Mouse (Mus musculus) cerebellum, adult 8-10 months (tissue): ENCODE data around the gene Dbr1.
"Not testable (repeated sequence)": the region's sequence is repeated elsewhere in the genome, so short reads cannot be mapped to it uniquely, and the experiment has no call there.

ENCODE experiments used
- DNase-seq: peaks from one replicate; pipeline ENCODE4 v3.0.0; 2022

Gene Dbr1

GRCm38 (mm10) chr9:99575677-99576480, at the start of gene Dbr1:
Dbr1 (plus strand) TSS chr9:99575799.
- DNase-seq: peak; percentile 90

- no peak for DNase-seq
Measured at GRCm38 (mm10) chr9:99531865-99532264, 43.7 kb upstream of the Dbr1 start.

GRCm38 (mm10) chr9:99546259-99546658, 29.3 kb upstream of the Dbr1 start:
- no peak for DNase-seq

GRCm38 (mm10) chr9:99552068-99552467, 23.5 kb upstream of the Dbr1 start:
- DNase-seq: no peak

GRCm38 (mm10) chr9:99553049-99553448, 22.6 kb upstream of the Dbr1 start:
- no peak for DNase-seq

- no peak for DNase-seq
Measured at GRCm38 (mm10) chr9:99554052-99554451, 21.5 kb upstream of the Dbr1 start.

- DNase-seq: no peak
Measured at GRCm38 (mm10) chr9:99555253-99555652, 20.3 kb upstream of the Dbr1 start.

GRCm38 (mm10) chr9:99557580-99558300, 17.9 kb upstream of the Dbr1 start:
- no peak for DNase-seq

- no peak for DNase-seq
Measured at GRCm38 (mm10) chr9:99558824-99559556, 16.6 kb upstream of the Dbr1 start.

GRCm38 (mm10) chr9:99559557-99559904, 16.1 kb upstream of the Dbr1 start:
- no peak for DNase-seq

GRCm38 (mm10) chr9:99560389-99560788, 15.2 kb upstream of the Dbr1 start:
- no peak for DNase-seq

GRCm38 (mm10) chr9:99563714-99564113, 11.9 kb upstream of the Dbr1 start:
- no peak for DNase-seq

GRCm38 (mm10) chr9:99568023-99568346, 7.6 kb upstream of the Dbr1 start:
- DNase-seq: no peak

GRCm38 (mm10) chr9:99568347-99569070, 7.1 kb upstream of the Dbr1 start, which contains the start of gene Armc8:
Armc8 (minus strand) TSS chr9:99568899.
- DNase-seq: peak; percentile 91

- no peak for DNase-seq
Measured at GRCm38 (mm10) chr9:99569071-99569397, 6.6 kb upstream of the Dbr1 start.

- peak; percentile 23 for DNase-seq
Measured at GRCm38 (mm10) chr9:99580655-99581054, 5.1 kb downstream of the Dbr1 start.

GRCm38 (mm10) chr9:99587505-99588202, 12.1 kb downstream of the Dbr1 start:
- DNase-seq: peak; percentile 38

- DNase-seq: no peak
Measured at GRCm38 (mm10) chr9:99591144-99591543, 15.5 kb downstream of the Dbr1 start.

GRCm38 (mm10) chr9:99599127-99599526, 23.5 kb downstream of the Dbr1 start:
- not testable (repeated sequence) for DNase-seq

GRCm38 (mm10) chr9:99603566-99603965, 28.0 kb downstream of the Dbr1 start:
- DNase-seq: no peak

GRCm38 (mm10) chr9:99612202-99612601, 36.6 kb downstream of the Dbr1 start, which contains the start of gene A4gnt:
A4gnt (plus strand) TSS chr9:99612502.
- DNase-seq: no peak

GRCm38 (mm10) chr9:99619688-99620087, 44.1 kb downstream of the Dbr1 start:
- DNase-seq: no peak
